Mouse (Mus musculus) thymus, adult 2 months (tissue): Measurements from ENCODE around the gene Gm36176.

Source experiments
- CTCF ChIP-seq: fragments of 200-500 bp; IDR thresholded peaks from 2 replicates; pipeline ENCODE4 v1.5.1; 2012; ENCODE audit warnings: mild to moderate bottlenecking, control low read depth, low read length, moderate library complexity, borderline replicate concordance; ENCODE audit not compliant: control insufficient read depth, poor library complexity, insufficient read depth; ENCODE audit errors: extremely low read depth
- POLR2A ChIP-seq: fragments of 200-500 bp; IDR thresholded peaks from 2 replicates; pipeline ENCODE4 v1.6.1; 2012; ENCODE audit warnings: mild to moderate bottlenecking, low read length, control low read depth, moderate library complexity; ENCODE audit not compliant: control insufficient read depth, poor library complexity, insufficient read depth; ENCODE audit errors: extremely low read depth

DNA sequence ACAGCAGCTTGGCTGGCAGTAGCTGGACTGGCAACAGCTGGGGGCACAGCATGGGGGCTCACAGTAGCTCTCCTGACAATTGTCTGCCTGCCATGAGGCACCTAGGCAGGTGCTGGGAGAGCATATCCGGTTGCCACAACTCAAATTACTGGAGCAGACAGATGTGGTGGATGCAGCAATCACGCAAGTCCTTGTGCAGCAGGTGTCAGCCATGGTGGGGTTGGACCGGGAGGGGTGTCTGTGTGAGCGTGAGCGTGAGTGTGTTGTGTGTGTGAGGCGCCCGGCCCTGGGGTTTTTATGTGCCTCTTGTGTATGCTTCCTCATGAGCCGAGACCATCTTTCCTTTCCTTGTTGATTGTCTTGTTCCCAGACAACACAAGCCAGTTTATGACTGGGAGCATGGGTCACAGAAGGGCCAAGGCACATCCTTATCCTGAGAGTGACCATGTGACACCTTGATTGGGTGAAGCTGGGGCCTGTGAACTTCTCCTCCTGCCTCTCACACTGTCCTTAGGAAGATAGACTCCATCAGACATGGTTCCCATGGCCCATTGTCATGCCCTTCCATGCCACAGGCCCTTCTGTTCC is 47.6 kb upstream of the Gm36176 start, which contains the start of gene Gm19668:
- TF ChIP-seq CTCF = no peak
- TF ChIP-seq POLR2A = no peak
